Mouse (Mus musculus) midbrain, embryonic 10.5 days (tissue): Measurements from ENCODE around the gene Crybg2. TPM values are rescaled to one million over a fixed set of nuclear protein-coding genes. Genes with fewer than 3 reads are reported as not detected.

Source experiments
- DNase-seq: peaks from one replicate; pipeline ENCODE4 v3.0.0-alpha.2; 2017; ENCODE audit warnings: low spot score
- H3K27ac ChIP-seq: fragments of 300-500 bp; sonication (generic); replicated peaks from 2 replicates; pipeline ENCODE4 v1.5.1; 2016; ENCODE audit warnings: mild to moderate bottlenecking
- H3K27me3 ChIP-seq: fragments of 300-500 bp; sonication (generic); 2 replicates; pipeline ENCODE4 v1.6.1; 2016; ENCODE audit warnings: low read depth, mild to moderate bottlenecking; ENCODE audit not compliant: poor library complexity, severe bottlenecking
- H3K36me3 ChIP-seq: fragments of 300-500 bp; sonication (generic); 2 replicates; pipeline ENCODE4 v1.6.1; 2016; ENCODE audit warnings: mild to moderate bottlenecking, moderate library complexity
- H3K4me1 ChIP-seq: fragments of 300-500 bp; sonication (generic); 2 replicates; pipeline ENCODE4 v1.6.1; 2016
- H3K4me3 ChIP-seq: fragments of 300-500 bp; sonication (generic); 2 replicates; pipeline ENCODE4 v1.5.1; 2016; ENCODE audit warnings: mild to moderate bottlenecking, moderate library complexity
- H3K9me3 ChIP-seq: fragments of 300-500 bp; sonication (generic); replicated peaks from 2 replicates; pipeline ENCODE4 v1.6.1; 2016; ENCODE audit warnings: mild to moderate bottlenecking
- WGBS: fragments of 180-500 bp; shearing (Covaris S2); methylation state at CpG from one replicate; pipeline ENCODE4 v1.1.7; 2016; 5-methylcytosine and 5-hydroxymethylcytosine counted together
- polyA plus RNA-seq: library from polyadenylated mRNA; unstranded; fragments of >200 nt; fragmentation: Nextera tagmentation; extraction: Ambion mirVana; gene quantifications from 2 replicates; pipeline ENCODE4 v1.2.1, GENCODE M21; 2016

The Crybg2 gene
- polyA plus RNA-seq, 1 experiment from 2014 or later = 2.0 TPM

GRCm38 (mm10) chr4:134025802-134026201 lies 34.8 kb upstream of the Crybg2 start:
- 21% methylated on average over 9 of the region's 9 CpGs for WGBS
- H3K36me3 ChIP-seq = no peaks in the 10 kb centered on the region
- no peak overlapping the region for H3K27ac ChIP-seq
- DNase-seq = no peak
- H3K9me3 ChIP-seq = peaks cover 3% of the 10 kb centered on the region; the same call in 1 of the 2 replicates
- 0 out of 2 replicates have a peak, but pooled peaks cover 5% of the 10 kb centered on the region for H3K27me3 ChIP-seq
- peaks cover 19% of the 10 kb centered on the region for H3K4me1 ChIP-seq
- H3K4me3 ChIP-seq = no peak overlapping the region

GRCm38 (mm10) chr4:134035953-134036352 lies 24.7 kb upstream of the Crybg2 start:
- peak; percentile 83 for DNase-seq
- Histone ChIP-seq H3K4me1 (peaks cover 6% of the 10 kb centered on the region), H3K9me3 (no peaks in the 10 kb centered on the region; the same call in 1 of the 2 replicates), H3K4me3 (peak overlapping the region; percentile 16; the same call in 1 of the 2 replicates), H3K27ac (peak overlapping the region; percentile 49; the same call in 1 of the 2 replicates), H3K36me3 (no peaks in the 10 kb centered on the region), H3K27me3 (no peaks in the 10 kb centered on the region)
- WGBS = 7% methylated on average over 16 of the region's 16 CpGs

- H3K36me3 ChIP-seq = no peaks in the 10 kb centered on the region
- WGBS = 76% methylated on average over 9 of the region's 9 CpGs
- H3K4me1 ChIP-seq = no peaks in the 10 kb centered on the region
- no peaks in the 10 kb centered on the region for H3K27me3 ChIP-seq
- no peak overlapping the region for H3K27ac ChIP-seq
- no peaks in the 10 kb centered on the region for H3K9me3 ChIP-seq
- DNase-seq = no peak
- no peak overlapping the region for H3K4me3 ChIP-seq
Measured at GRCm38 (mm10) chr4:134041317-134042123, 19.1 kb upstream of the Crybg2 start.

- H3K27me3 ChIP-seq = no peaks in the 10 kb centered on the region
- no peaks in the 10 kb centered on the region for H3K9me3 ChIP-seq
- H3K36me3 ChIP-seq = no peaks in the 10 kb centered on the region
- no peaks in the 10 kb centered on the region; the same call in 1 of the 2 replicates for H3K4me1 ChIP-seq
- no peak for DNase-seq
- WGBS = 62% methylated on average over 2 of the region's 2 CpGs
- no peak overlapping the region for H3K4me3 ChIP-seq
- no peak overlapping the region for H3K27ac ChIP-seq
Measured at GRCm38 (mm10) chr4:134043041-134043440, 17.6 kb upstream of the Crybg2 start.

- Histone ChIP-seq H3K9me3 (no peaks in the 10 kb centered on the region), H3K27me3 (no peaks in the 10 kb centered on the region), H3K36me3 (no peaks in the 10 kb centered on the region), H3K27ac (no peak overlapping the region; the same call in 1 of the 2 replicates), H3K4me1 (peaks cover 10% of the 10 kb centered on the region), H3K4me3 (no peak overlapping the region)
- WGBS = 85% methylated on average over 5 of the region's 5 CpGs
- DNase-seq = no peak
Measured at GRCm38 (mm10) chr4:134047648-134048047, 13.0 kb upstream of the Crybg2 start.

GRCm38 (mm10) chr4:134051912-134052311 lies 8.7 kb upstream of the Crybg2 start:
- no peak overlapping the region for H3K27ac ChIP-seq
- no peaks in the 10 kb centered on the region for H3K36me3 ChIP-seq
- H3K4me3 ChIP-seq = no peak overlapping the region
- no peaks in the 10 kb centered on the region for H3K9me3 ChIP-seq
- DNase-seq = no peak
- peaks cover 4% of the 10 kb centered on the region; the same call in 1 of the 2 replicates for H3K27me3 ChIP-seq
- WGBS = 83% methylated on average over 5 of the region's 5 CpGs
- peaks cover 12% of the 10 kb centered on the region for H3K4me1 ChIP-seq

- H3K27ac ChIP-seq = no peak overlapping the region
- H3K36me3 ChIP-seq = no peaks in the 10 kb centered on the region
- no peaks in the 10 kb centered on the region for H3K9me3 ChIP-seq
- no peak for DNase-seq
- H3K27me3 ChIP-seq = peaks cover 4% of the 10 kb centered on the region; the same call in 1 of the 2 replicates
- 52% methylated on average over 8 of the region's 8 CpGs for WGBS
- peaks cover 12% of the 10 kb centered on the region for H3K4me1 ChIP-seq
- no peak overlapping the region for H3K4me3 ChIP-seq
Measured at GRCm38 (mm10) chr4:134052560-134052959, 8.1 kb upstream of the Crybg2 start.

- Histone ChIP-seq H3K27ac (peak within 1 kb of the TSS; percentile 35; the same call in 1 of the 2 replicates), H3K36me3 (no peaks in the 10 kb centered on the region), H3K4me1 (peaks cover 20% of the 10 kb centered on the region), H3K9me3 (no peaks in the 10 kb centered on the region), H3K4me3 (no peak within 1 kb of the TSS), H3K27me3 (peaks cover 6% of the 10 kb centered on the region)
- no peak for DNase-seq
- WGBS = 90% methylated on average over 3 of the region's 3 CpGs
Measured at GRCm38 (mm10) chr4:134053538-134053937, 7.1 kb upstream of the Crybg2 start, which contains the start of gene Zfp683. Gene Zfp683, plus strand, starts transcription at chr4:134053838.

GRCm38 (mm10) chr4:134058166-134058715 lies 2.4 kb upstream of the Crybg2 start:
- Histone ChIP-seq H3K4me1 (peaks cover 23% of the 10 kb centered on the region), H3K36me3 (no peaks in the 10 kb centered on the region), H3K4me3 (peak overlapping the region; percentile 27), H3K9me3 (no peaks in the 10 kb centered on the region), H3K27ac (no peak overlapping the region), H3K27me3 (peaks cover 40% of the 10 kb centered on the region)
- DNase-seq = no peak
- 42% methylated on average over 14 of the region's 14 CpGs for WGBS

GRCm38 (mm10) chr4:134058908-134059307 lies 1.7 kb upstream of the Crybg2 start:
- 83% methylated on average over 6 of the region's 6 CpGs for WGBS
- Histone ChIP-seq H3K9me3 (no peaks in the 10 kb centered on the region), H3K4me1 (peaks cover 23% of the 10 kb centered on the region), H3K27ac (no peak overlapping the region), H3K4me3 (peak overlapping the region; percentile 27; the same call in 1 of the 2 replicates), H3K27me3 (peaks cover 40% of the 10 kb centered on the region), H3K36me3 (no peaks in the 10 kb centered on the region)
- no peak for DNase-seq

- no peaks in the 10 kb centered on the region for H3K36me3 ChIP-seq
- H3K27ac ChIP-seq = no peak overlapping the region
- DNase-seq = no peak
- H3K4me3 ChIP-seq = no peak overlapping the region
- H3K4me1 ChIP-seq = peaks cover 30% of the 10 kb centered on the region
- H3K9me3 ChIP-seq = no peaks in the 10 kb centered on the region
- peaks cover 54% of the 10 kb centered on the region for H3K27me3 ChIP-seq
- 62% methylated on average over 18 of the region's 18 CpGs for WGBS
Measured at GRCm38 (mm10) chr4:134061166-134061830, 683 bp downstream of the Crybg2 start.

- no peaks in the 10 kb centered on the region for H3K36me3 ChIP-seq
- 65% methylated on average over 8 of the region's 8 CpGs for WGBS
- H3K27me3 ChIP-seq = peaks cover 61% of the 10 kb centered on the region
- H3K4me1 ChIP-seq = peaks cover 30% of the 10 kb centered on the region
- no peaks in the 10 kb centered on the region for H3K9me3 ChIP-seq
- no peak overlapping the region for H3K4me3 ChIP-seq
- H3K27ac ChIP-seq = no peak overlapping the region
- DNase-seq = no peak
Measured at GRCm38 (mm10) chr4:134061944-134062446, 1.4 kb downstream of the Crybg2 start.
